Mouse (Mus musculus) G1E (cell line): ENCODE measurements around the gene Slc6a12. TPM values are rescaled to one million over a fixed set of nuclear protein-coding genes. Genes with fewer than 3 reads are reported as not detected.

Experiments
- ATAC-seq: 2 replicates; pipeline ENCODE4 v1.8.0; 2016; ENCODE audit warnings: mild to moderate bottlenecking; ENCODE audit not compliant: insufficient number of reproducible peaks, poor library complexity, low FRiP score, severe bottlenecking; ENCODE audit errors: extremely low read depth
- DNase-seq: peaks from one replicate; pipeline ENCODE4 v3.0.0; 2012; ENCODE audit warnings: low spot score
- H3K27me3 ChIP-seq: 2 replicates; pipeline ENCODE4 v1.6.1; 2012; ENCODE audit warnings: mild to moderate bottlenecking, low read length, inconsistent platforms; ENCODE audit not compliant: insufficient read depth
- H3K36me3 ChIP-seq: replicated peaks from 2 replicates; pipeline ENCODE3; 2012; ENCODE audit warnings: mild to moderate bottlenecking, inconsistent platforms
- H3K4me1 ChIP-seq: 2 replicates; pipeline ENCODE4 v1.6.1; 2012; ENCODE audit warnings: low read depth, low read length, inconsistent platforms, mixed read lengths; ENCODE audit not compliant: insufficient read depth
- H3K4me3 ChIP-seq: 2 replicates; pipeline ENCODE4 v1.5.1; 2012; ENCODE audit warnings: low read depth, mild to moderate bottlenecking, inconsistent platforms, low read length, moderate library complexity, mixed read lengths
- H3K9me3 ChIP-seq: replicated peaks from 2 replicates; pipeline ENCODE4 v1.6.1; 2012; ENCODE audit warnings: inconsistent platforms
- CTCF ChIP-seq: IDR thresholded peaks from 2 replicates; pipeline ENCODE4 v1.5.1; 2012; ENCODE audit warnings: low read depth, low read length, inconsistent platforms, mixed read lengths
- GATA1 ChIP-seq: IDR thresholded peaks from 2 replicates; pipeline ENCODE4 v1.6.1; 2012; ENCODE audit warnings: borderline replicate concordance, low read length, inconsistent platforms, mixed read lengths
- GATA2 ChIP-seq: IDR thresholded peaks from 2 replicates; pipeline ENCODE4 v1.6.1; 2012; ENCODE audit warnings: low read depth, low read length, inconsistent platforms, borderline replicate concordance
- POLR2AphosphoS5 ChIP-seq: IDR thresholded peaks from 2 replicates; pipeline ENCODE4 v1.6.1; 2012; ENCODE audit warnings: low read depth, low read length, inconsistent platforms; ENCODE audit not compliant: insufficient replicate concordance
- TAL1 ChIP-seq: conservative IDR thresholded peaks from 2 replicates; pipeline ENCODE4 v1.6.1; 2012; ENCODE audit warnings: low read depth, low read length, inconsistent platforms, mixed read lengths
- polyA plus RNA-seq: library from polyadenylated mRNA; stranded (reverse); fragments of >175 nt; gene quantifications from 2 replicates; pipeline ENCODE4 v1.2.3, GENCODE M21; 2012
- total RNA-seq, 2 experiments: library from RNA; stranded (forward) in 1 of 2; stranded (reverse) in 1 of 2; fragments of 200-1000 nt in 1 of 2; fragments of >200 nt in 1 of 2; fragmentation: Nextera tagmentation in 1 of 2; gene quantifications; 2 replicates each; pipeline ENCODE4 v1.2.3; 2014 to 2017

Gene Slc6a12
- total and polyA plus RNA-seq, 3 experiments, result not detected

- Histone ChIP-seq H3K9me3 (0 out of 2 replicates have a peak, but pooled peaks cover 2% of the 10 kb centered on the region), H3K4me1 (no peaks in the 10 kb centered on the region), H3K36me3 (no peaks in the 10 kb centered on the region), H3K4me3 (no peak overlapping the region), H3K27me3 (no peaks in the 10 kb centered on the region; the same call in 1 of the 2 replicates)
- ATAC-seq (no peak), DNase-seq (no peak)
- TF ChIP-seq POLR2AphosphoS5, result no peak
- TF ChIP-seq TAL1, result no peak
- no peak for TF ChIP-seq GATA1
- TF ChIP-seq GATA2, result no peak
- TF ChIP-seq CTCF, result no peak
Measured at GRCm38 (mm10) chr6:121371197-121371980, 28.5 kb downstream of the Slc6a12 start.

DNA sequence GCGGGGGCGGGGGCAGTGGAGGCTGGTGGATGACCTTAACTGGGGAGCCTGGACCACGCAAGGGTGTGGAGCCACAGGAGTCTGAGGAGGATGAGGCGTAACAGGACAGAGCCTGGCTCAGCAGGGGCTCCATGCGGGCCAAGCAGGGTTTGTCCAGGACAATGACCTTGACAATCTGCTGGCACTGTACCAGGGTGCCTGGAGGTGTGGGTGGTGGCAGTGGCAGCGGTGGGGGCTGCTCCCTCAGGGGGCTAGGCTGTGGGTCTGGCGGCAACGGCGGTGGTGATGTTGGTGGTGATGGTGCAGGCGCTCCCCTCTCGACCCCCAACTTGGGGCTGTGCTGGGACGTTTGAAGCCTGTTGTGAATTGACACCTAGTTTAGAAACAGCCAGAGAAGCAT, 33.3 kb downstream of the Slc6a12 start:
- Histone ChIP-seq H3K4me3 (no peak overlapping the region), H3K9me3 (0 out of 2 replicates have a peak, but pooled peaks cover 5% of the 10 kb centered on the region), H3K4me1 (no peaks in the 10 kb centered on the region), H3K36me3 (no peaks in the 10 kb centered on the region), H3K27me3 (no peaks in the 10 kb centered on the region)
- TF ChIP-seq GATA2 (no peak), POLR2AphosphoS5 (no peak), TAL1 (no peak), CTCF (no peak), GATA1 (no peak)
- no peak for ATAC-seq
- no peak for DNase-seq

- no peaks in the 10 kb centered on the region for H3K27me3 ChIP-seq
- ATAC-seq, result no peak
- TF ChIP-seq TAL1 (no peak), CTCF (no peak)
Measured at GRCm38 (mm10) chr6:121378256-121378655, 35.4 kb downstream of the Slc6a12 start.

GRCm38 (mm10) chr6:121380576-121380975, 37.7 kb downstream of the Slc6a12 start:
- H3K36me3 ChIP-seq, result no peaks in the 10 kb centered on the region
- H3K9me3 ChIP-seq, result 0 out of 2 replicates have a peak, but pooled peaks cover 5% of the 10 kb centered on the region
- no peaks in the 10 kb centered on the region; the same call in 1 of the 2 replicates for H3K27me3 ChIP-seq
- no peaks in the 10 kb centered on the region for H3K4me1 ChIP-seq
- TF ChIP-seq GATA2 (no peak), GATA1 (no peak), POLR2AphosphoS5 (no peak), TAL1 (no peak), CTCF (no peak)
- DNase-seq (no peak), ATAC-seq (no peak)
- no peak overlapping the region for H3K4me3 ChIP-seq

More at GRCm38 (mm10) chr6:121378256-121378655, 35.4 kb downstream of the Slc6a12 start:
- no peaks in the 10 kb centered on the region for H3K4me1 ChIP-seq
- no peak overlapping the region for H3K4me3 ChIP-seq
- 0 out of 2 replicates have a peak, but pooled peaks cover 5% of the 10 kb centered on the region for H3K9me3 ChIP-seq
- no peak for DNase-seq
- H3K36me3 ChIP-seq, result no peaks in the 10 kb centered on the region

DNA sequence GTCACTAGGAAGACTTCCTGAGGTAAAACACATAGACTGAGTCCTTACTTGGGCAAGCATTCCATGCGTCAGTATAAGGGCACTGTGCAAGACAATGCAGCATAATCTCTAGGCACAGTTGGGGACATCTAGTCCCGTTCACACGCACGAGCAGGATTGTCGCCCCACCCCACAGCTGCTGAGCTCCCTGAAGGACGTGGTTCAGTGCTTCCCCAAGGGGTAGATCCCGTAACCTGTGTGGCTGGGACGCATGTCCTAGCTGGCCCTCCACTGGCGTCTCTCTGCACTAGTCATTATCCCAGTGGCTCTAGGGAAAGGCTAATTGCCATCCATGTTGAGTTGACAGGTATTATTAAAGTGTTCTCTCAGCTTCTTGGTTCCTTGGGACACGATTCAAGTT, 39.2 kb downstream of the Slc6a12 start:
- Histone ChIP-seq H3K4me1 (no peaks in the 10 kb centered on the region), H3K27me3 (no peaks in the 10 kb centered on the region; the same call in 1 of the 2 replicates), H3K4me3 (no peak overlapping the region), H3K9me3 (0 out of 2 replicates have a peak, but pooled peaks cover 5% of the 10 kb centered on the region), H3K36me3 (no peaks in the 10 kb centered on the region)
- TF ChIP-seq GATA2 (no peak), GATA1 (no peak), CTCF (no peak), POLR2AphosphoS5 (no peak), TAL1 (no peak)
- DNase-seq (no peak), ATAC-seq (no peak)

GRCm38 (mm10) chr6:121385397-121385796, 42.5 kb downstream of the Slc6a12 start:
- no peaks in the 10 kb centered on the region for H3K36me3 ChIP-seq
- no peak for ATAC-seq
- 0 out of 2 replicates have a peak, but pooled peaks cover 2% of the 10 kb centered on the region for H3K9me3 ChIP-seq
- H3K27me3 ChIP-seq, result no peaks in the 10 kb centered on the region; the same call in 1 of the 2 replicates
- no peaks in the 10 kb centered on the region for H3K4me1 ChIP-seq
- no peak overlapping the region for H3K4me3 ChIP-seq
- no peak for DNase-seq
- TF ChIP-seq CTCF, result no peak
- no peak for TF ChIP-seq POLR2AphosphoS5
- no peak for TF ChIP-seq GATA2
- no peak for TF ChIP-seq TAL1
- TF ChIP-seq GATA1, result no peak
